Mouse (Mus musculus) intestine, embryonic 14.5 days (tissue): ENCODE measurements around the gene Thap3. TPM values are rescaled to one million over a fixed set of nuclear protein-coding genes. Genes with fewer than 3 reads are reported as not detected.
A peak's percentile ranks its signal among the peaks of the same experiment; 100 is the strongest.

Experiments used
- ATAC-seq: fragments of 200-750 bp; cut with Nextera tagmentation; replicated peaks from 2 replicates; pipeline ENCODE4 v1.8.0; 2017; ENCODE audit warnings: low read depth, moderate number of reproducible peaks, moderate TSS enrichment, moderate library complexity; ENCODE audit not compliant: low FRiP score, low TSS enrichment
- DNase-seq: peaks from one replicate; pipeline ENCODE4 v3.0.0-alpha.2; 2018; ENCODE audit warnings: low spot score
- H3K27ac ChIP-seq: fragments of 300-500 bp; sonication (generic); 2 replicates; pipeline ENCODE4 v1.5.1; 2014; ENCODE audit warnings: low read depth, mild to moderate bottlenecking, control low read depth
- H3K27me3 ChIP-seq: fragments of 300-500 bp; sonication (generic); replicated peaks from 2 replicates; pipeline ENCODE4 v1.6.1; 2014; ENCODE audit warnings: low read length, control low read depth; ENCODE audit not compliant: control insufficient read depth, insufficient read depth
- H3K36me3 ChIP-seq: fragments of 300-500 bp; sonication (generic); 2 replicates; pipeline ENCODE4 v1.6.1; 2014; ENCODE audit warnings: low read length, control low read depth; ENCODE audit not compliant: control insufficient read depth, insufficient read depth
- H3K4me1 ChIP-seq: fragments of 300-500 bp; sonication (generic); replicated peaks from 2 replicates; pipeline ENCODE4 v1.6.1; 2014; ENCODE audit warnings: low read length, control low read depth, mixed read lengths; ENCODE audit not compliant: control insufficient read depth, insufficient read depth
- H3K4me2 ChIP-seq: fragments of 300-500 bp; sonication (generic); 2 replicates; pipeline ENCODE4 v1.6.1; 2014; ENCODE audit warnings: low read length
- H3K4me3 ChIP-seq: fragments of 300-500 bp; sonication (generic); 2 replicates; pipeline ENCODE4 v1.5.1; 2014; ENCODE audit warnings: low read depth, low read length, control low read depth, mixed read lengths
- H3K9ac ChIP-seq: fragments of 300-500 bp; sonication (generic); 2 replicates; pipeline ENCODE4 v1.6.1; 2014; ENCODE audit warnings: mild to moderate bottlenecking, low read length
- H3K9me3 ChIP-seq: fragments of 300-500 bp; sonication (generic); 2 replicates; pipeline ENCODE4 v1.6.1; 2016; ENCODE audit warnings: low read length, control low read depth; ENCODE audit not compliant: control insufficient read depth
- WGBS: fragments of 180-500 bp; shearing (Covaris S2); extraction: QIAGEN DNeasy Blood & Tissue Kit; methylation state at CpG from one replicate; pipeline ENCODE4 v1.1.7; 2014; 5-methylcytosine and 5-hydroxymethylcytosine counted together
- polyA plus RNA-seq: library from polyadenylated mRNA; unstranded; fragments of >200 nt; fragmentation: Nextera tagmentation; extraction: Ambion mirVana; gene quantifications from 2 replicates; pipeline ENCODE4 v1.2.1, GENCODE M21; 2014

Thap3 gene
- polyA plus RNA-seq, 1 experiment from 2014 or later: 29.8 TPM

- H3K4me1 ChIP-seq: peaks cover 27% of the 10 kb centered on the region
- no peak overlapping the region for H3K27ac ChIP-seq
- no peak overlapping the region for H3K4me3 ChIP-seq
- H3K9me3 ChIP-seq: no peaks in the 10 kb centered on the region
- ATAC-seq (no peak), DNase-seq (no peak)
- no peak overlapping the region for H3K4me2 ChIP-seq
- no peaks in the 10 kb centered on the region for H3K36me3 ChIP-seq
- H3K27me3 ChIP-seq: no peaks in the 10 kb centered on the region
- no peak overlapping the region for H3K9ac ChIP-seq
- WGBS: 81% methylated on average over 6 of the region's 6 CpGs
Measured at GRCm38 (mm10) chr4:152006137-152006536, 17.3 kb upstream of the Thap3 start.

- no peaks in the 10 kb centered on the region for H3K27me3 ChIP-seq
- H3K27ac ChIP-seq: no peak overlapping the region
- H3K4me2 ChIP-seq: no peak overlapping the region
- peaks cover 9% of the 10 kb centered on the region for H3K4me1 ChIP-seq
- no peak overlapping the region for H3K4me3 ChIP-seq
- no peak overlapping the region for H3K9ac ChIP-seq
- H3K9me3 ChIP-seq: no peaks in the 10 kb centered on the region
- no peaks in the 10 kb centered on the region for H3K36me3 ChIP-seq
- ATAC-seq (no peak), DNase-seq (no peak)
- 89% methylated on average over 3 of the region's 3 CpGs for WGBS
Measured at GRCm38 (mm10) chr4:152002063-152002462, 13.3 kb upstream of the Thap3 start.

- ATAC-seq: no peak
- Histone ChIP-seq H3K9ac (no peak overlapping the region), H3K4me3 (no peak overlapping the region), H3K27me3 (no peaks in the 10 kb centered on the region), H3K4me2 (no peak overlapping the region), H3K9me3 (no peaks in the 10 kb centered on the region), H3K36me3 (no peaks in the 10 kb centered on the region), H3K4me1 (peaks cover 7% of the 10 kb centered on the region; the same call in 1 of the 2 replicates), H3K27ac (no peak overlapping the region)
- WGBS: 70% methylated on average over 4 of the region's 4 CpGs
- DNase-seq: no peak
Measured at GRCm38 (mm10) chr4:152001335-152001734, 12.5 kb upstream of the Thap3 start.

GRCm38 (mm10) chr4:152000906-152001305, 12.1 kb upstream of the Thap3 start:
- no peak for DNase-seq
- no peak overlapping the region for H3K9ac ChIP-seq
- H3K4me1 ChIP-seq: peaks cover 7% of the 10 kb centered on the region; the same call in 1 of the 2 replicates
- H3K4me2 ChIP-seq: no peak overlapping the region
- H3K9me3 ChIP-seq: no peaks in the 10 kb centered on the region
- H3K4me3 ChIP-seq: no peak overlapping the region
- H3K36me3 ChIP-seq: no peaks in the 10 kb centered on the region
- H3K27ac ChIP-seq: no peak overlapping the region
- ATAC-seq: no peak
- WGBS: 28% methylated on average over 4 of the region's 4 CpGs
- H3K27me3 ChIP-seq: no peaks in the 10 kb centered on the region

GRCm38 (mm10) chr4:151999481-151999880, 10.7 kb upstream of the Thap3 start:
- 56% methylated on average over 3 of the region's 3 CpGs for WGBS
- DNase-seq: no peak

GRCm38 (mm10) chr4:151997701-151998100, 8.9 kb upstream of the Thap3 start:
- peak overlapping the region; percentile 69 for H3K4me2 ChIP-seq
- DNase-seq (no peak), ATAC-seq (no peak)
- no peak overlapping the region for H3K27ac ChIP-seq
- peak overlapping the region; percentile 92; the same call in 1 of the 2 replicates for H3K4me3 ChIP-seq
- no peaks in the 10 kb centered on the region for H3K9me3 ChIP-seq
- peaks cover 9% of the 10 kb centered on the region; the same call in 1 of the 2 replicates for H3K4me1 ChIP-seq
- 70% methylated on average over 3 of the region's 3 CpGs for WGBS
- H3K9ac ChIP-seq: peak overlapping the region; percentile 75; the same call in 1 of the 2 replicates
- H3K36me3 ChIP-seq: peaks cover under 1% of the 10 kb centered on the region; the same call in 1 of the 2 replicates
- no peaks in the 10 kb centered on the region for H3K27me3 ChIP-seq

More at GRCm38 (mm10) chr4:151999481-151999880, 10.7 kb upstream of the Thap3 start:
- no peaks in the 10 kb centered on the region for H3K36me3 ChIP-seq
- ATAC-seq: no peak
- H3K27ac ChIP-seq: no peak overlapping the region
- H3K9ac ChIP-seq: no peak overlapping the region
- H3K4me3 ChIP-seq: no peak overlapping the region
- H3K9me3 ChIP-seq: no peaks in the 10 kb centered on the region
- no peak overlapping the region for H3K4me2 ChIP-seq
- no peaks in the 10 kb centered on the region for H3K27me3 ChIP-seq
- H3K4me1 ChIP-seq: peaks cover 7% of the 10 kb centered on the region; the same call in 1 of the 2 replicates

DNA sequence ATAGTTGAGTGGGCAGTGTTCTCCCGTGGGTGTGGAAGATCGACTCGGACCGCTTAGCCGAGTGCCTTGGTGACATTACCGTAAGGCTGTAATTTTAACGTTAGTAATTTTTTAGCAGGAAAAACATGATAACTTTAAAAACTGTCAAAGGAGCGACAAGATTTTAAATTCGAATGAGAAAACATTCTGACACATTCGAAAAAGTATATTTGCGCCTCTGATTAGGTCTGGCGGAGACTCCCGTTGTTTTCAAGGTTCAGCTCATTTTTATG, 8.1 kb upstream of the Thap3 start:
- no peak for ATAC-seq
- peaks cover 8% of the 10 kb centered on the region for H3K36me3 ChIP-seq
- peak overlapping the region; percentile 69 for H3K4me2 ChIP-seq
- peak overlapping the region; percentile 75 for H3K9ac ChIP-seq
- peaks cover 9% of the 10 kb centered on the region; the same call in 1 of the 2 replicates for H3K4me1 ChIP-seq
- H3K9me3 ChIP-seq: no peaks in the 10 kb centered on the region
- H3K27ac ChIP-seq: peak overlapping the region; percentile 82
- 4% methylated on average over 13 of the region's 13 CpGs for WGBS
- peak overlapping the region; percentile 92 for H3K4me3 ChIP-seq
- DNase-seq: no peak
- H3K27me3 ChIP-seq: no peaks in the 10 kb centered on the region

DNA sequence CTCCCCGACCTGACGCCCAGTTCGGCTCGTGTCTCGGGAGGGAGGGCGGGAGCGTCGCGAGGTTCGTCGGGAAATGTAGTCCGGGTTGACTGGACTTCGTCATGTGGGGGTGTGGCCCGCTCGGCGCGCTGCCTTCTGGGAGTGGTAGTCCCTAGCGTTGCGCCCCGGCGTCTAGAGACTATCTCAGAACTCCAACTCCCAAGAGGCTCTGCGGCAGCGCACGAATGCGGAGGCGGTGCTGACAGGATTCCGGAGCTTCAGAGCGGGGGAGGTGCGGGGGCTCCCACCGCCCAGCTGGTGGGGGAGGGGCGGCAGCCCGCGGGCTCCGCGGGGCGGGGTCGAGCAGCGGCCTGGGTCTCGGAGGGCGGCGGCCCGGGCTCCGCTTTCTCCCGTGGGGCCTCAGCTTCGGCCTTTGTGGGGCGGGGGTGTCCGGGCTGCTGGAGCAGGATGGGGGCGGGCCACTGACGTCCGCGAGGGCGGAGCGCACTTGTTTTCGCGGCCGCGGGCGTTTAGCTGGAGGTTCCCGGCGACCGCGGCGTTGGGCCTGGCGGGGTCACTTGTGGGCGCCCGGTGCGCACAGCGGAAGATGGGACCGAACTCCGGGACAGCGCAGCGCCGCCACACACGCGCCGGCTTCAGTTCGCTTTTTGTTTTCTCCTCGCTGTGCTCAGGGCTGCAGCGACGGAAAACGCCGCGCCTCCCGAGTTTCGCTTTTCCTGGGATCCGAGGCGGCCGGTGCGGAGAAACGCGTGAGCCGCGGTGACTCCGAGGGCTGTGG, 7.6 kb upstream of the Thap3 start, which contains the start of gene Phf13:
Phf13 (minus strand) TSS at position 86 of the 778 bp plus-strand sequence.
- no peaks in the 10 kb centered on the region for H3K9me3 ChIP-seq
- H3K27me3 ChIP-seq: no peaks in the 10 kb centered on the region
- H3K4me1 ChIP-seq: peaks cover 9% of the 10 kb centered on the region; the same call in 1 of the 2 replicates
- H3K27ac ChIP-seq: peak within 1 kb of the TSS; percentile 82
- H3K4me3 ChIP-seq: peak within 1 kb of the TSS; percentile 92
- peak; percentile 96 for ATAC-seq
- peaks cover 14% of the 10 kb centered on the region for H3K36me3 ChIP-seq
- H3K4me2 ChIP-seq: peak within 1 kb of the TSS; percentile 70
- under 1% methylated on average over 83 of the region's 94 CpGs for WGBS
- peak within 1 kb of the TSS; percentile 87 for H3K9ac ChIP-seq
- DNase-seq: peak; percentile 98
